Mouse (Mus musculus) lung, adult 2 months (tissue): ENCODE data around the gene Spata3.

Source experiments
- CTCF ChIP-seq: fragments of 200-500 bp; IDR thresholded peaks from 2 replicates; pipeline ENCODE4 v1.5.1; 2011; ENCODE audit warnings: mild to moderate bottlenecking, low read length, control low read depth; ENCODE audit not compliant: insufficient read depth
- POLR2A ChIP-seq: fragments of 200-500 bp; IDR thresholded peaks from 2 replicates; pipeline ENCODE4 v1.6.1; 2011; ENCODE audit warnings: low read depth, mild to moderate bottlenecking, control low read depth, low read length, borderline replicate concordance; ENCODE audit errors: extremely low read depth

- TF ChIP-seq CTCF (no peak), POLR2A (no peak)
Measured at GRCm38 (mm10) chr1:85997221-85997620, 19.4 kb upstream of the Spata3 start.
